Mouse (Mus musculus) frontal cortex, postnatal 25 days (tissue): ENCODE results near the gene Ctbp2.

Experiments
- DNase-seq, 2 experiments: peaks; one replicate each; pipeline ENCODE4 v3.0.0; 2022; ENCODE audit warnings: low spot score in 2 of 2

The Ctbp2 gene

GRCm38 (mm10) chr7:133123999-133124700, at the start of gene Ctbp2:
Gene Ctbp2 (minus strand): TSS chr7:133124354.
- DNase-seq = peak; percentile 43

DNA sequence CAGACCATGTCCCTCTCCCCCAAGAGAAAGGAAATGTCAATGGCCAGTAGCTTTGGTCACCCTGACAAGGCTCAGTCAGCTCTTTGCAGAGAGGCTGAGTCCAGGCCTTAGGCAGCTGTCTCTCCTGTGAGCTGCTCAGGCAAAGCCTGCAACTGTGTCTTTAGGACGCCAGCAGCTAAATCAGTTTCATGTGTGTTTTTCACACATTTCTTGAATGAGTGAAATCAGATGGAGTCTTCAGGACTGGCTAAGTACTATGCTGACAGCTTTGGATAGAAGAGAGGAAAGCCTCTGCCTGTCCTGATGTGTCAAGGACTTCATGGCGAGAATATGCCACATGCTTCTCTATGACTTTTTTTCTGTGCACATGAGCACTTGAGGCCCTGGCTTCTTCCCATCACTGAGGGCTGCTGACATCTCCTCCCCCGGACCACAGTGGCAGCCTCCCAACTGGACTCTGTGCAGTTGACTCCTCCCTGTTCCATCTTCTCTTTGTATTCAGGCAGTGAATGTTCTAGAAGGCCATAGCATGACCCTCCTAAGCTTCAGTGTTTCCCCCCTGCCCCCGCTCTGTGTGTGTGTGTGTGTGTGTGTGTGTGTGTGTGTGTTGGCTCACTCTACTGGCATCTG, 47.4 kb upstream of the Ctbp2 start:
- DNase-seq = no peak

- no peak for DNase-seq
Measured at GRCm38 (mm10) chr7:133168928-133169327, 44.8 kb upstream of the Ctbp2 start.

GRCm38 (mm10) chr7:133167903-133168302, 43.7 kb upstream of the Ctbp2 start:
- no peak for DNase-seq

DNA sequence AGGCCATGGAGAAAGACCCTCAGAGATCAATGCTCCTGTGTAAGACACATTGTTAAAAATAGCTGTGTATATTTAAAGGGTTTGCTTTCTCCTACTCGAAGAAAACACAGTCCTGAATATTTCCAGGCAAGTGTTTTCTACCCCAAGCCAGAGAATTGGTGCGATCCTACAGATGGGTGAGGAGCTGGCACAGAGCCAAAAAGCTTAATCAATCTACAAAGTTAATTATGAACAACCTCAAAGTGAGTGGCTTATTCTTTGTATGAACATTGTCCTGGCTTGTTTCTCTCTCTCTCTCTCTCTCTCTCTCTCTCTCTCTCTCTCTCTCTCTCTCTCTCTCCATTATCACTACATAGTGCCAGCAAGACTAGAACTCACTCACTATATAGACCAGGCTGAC, 40.6 kb upstream of the Ctbp2 start:
- no peak for DNase-seq

- no peak for DNase-seq
Measured at GRCm38 (mm10) chr7:133163011-133163410, 38.9 kb upstream of the Ctbp2 start.

DNA sequence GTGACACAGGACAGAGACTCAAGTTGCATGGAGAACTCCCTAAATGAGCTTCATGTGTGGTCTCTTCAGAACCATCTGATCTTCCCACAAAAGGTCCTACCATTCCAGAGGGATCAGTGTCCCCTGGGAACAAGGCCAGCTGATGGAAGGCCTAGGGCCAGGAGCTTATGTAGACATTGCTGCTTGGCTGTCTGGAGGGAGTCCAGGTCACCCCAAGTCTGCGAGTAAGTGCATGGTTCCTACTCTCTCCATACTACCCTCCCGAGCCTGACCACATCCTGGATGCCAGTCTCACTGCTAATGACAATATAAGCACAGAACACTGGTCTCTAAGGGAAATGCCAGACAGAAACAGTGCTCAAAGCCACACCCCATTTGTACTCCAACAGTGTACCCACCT, 38.0 kb upstream of the Ctbp2 start:
- no peak for DNase-seq

DNA sequence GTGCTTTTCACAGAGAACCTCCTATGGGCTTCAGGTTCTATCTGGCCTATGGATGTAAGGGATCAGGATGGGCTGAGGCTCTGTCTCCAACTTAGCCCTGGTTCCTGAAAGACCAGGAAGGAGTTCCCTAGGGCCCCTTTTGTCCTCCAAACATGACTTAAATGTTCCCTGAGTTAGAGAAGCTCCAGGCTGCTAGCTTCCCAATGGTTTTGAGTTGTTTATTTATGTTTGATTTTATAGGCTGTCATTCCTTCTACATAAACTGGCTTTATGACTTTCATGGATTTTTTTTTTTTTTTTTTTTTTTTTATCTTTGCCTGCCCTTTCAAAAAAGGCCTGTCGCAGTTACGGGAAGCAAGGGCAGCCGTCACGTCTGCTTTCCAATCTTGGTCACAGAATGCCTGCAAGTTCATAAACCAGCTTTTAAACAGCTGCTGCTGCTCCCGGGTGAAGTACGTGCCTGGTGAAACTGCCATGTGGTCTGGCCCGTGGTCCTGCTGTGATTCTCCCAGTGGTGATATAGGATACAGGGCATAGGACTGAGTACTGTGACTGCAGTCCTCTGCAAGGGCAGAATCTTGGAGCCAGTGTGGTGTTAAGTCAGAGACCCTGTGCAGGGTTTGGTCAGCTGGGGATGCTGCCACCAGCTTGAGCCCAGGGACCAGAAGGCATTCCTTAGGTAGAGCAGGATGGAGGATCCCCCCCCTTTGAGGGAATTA, 37.4 kb upstream of the Ctbp2 start:
- no peak for DNase-seq

- DNase-seq = no peak
Measured at GRCm38 (mm10) chr7:133159519-133159918, 35.4 kb upstream of the Ctbp2 start.

GRCm38 (mm10) chr7:133155621-133156020, 31.5 kb upstream of the Ctbp2 start:
- DNase-seq = no peak

- DNase-seq = no peak
Measured at GRCm38 (mm10) chr7:133154846-133155245, 30.7 kb upstream of the Ctbp2 start.

- no peak for DNase-seq
Measured at GRCm38 (mm10) chr7:133139689-133140336, 15.7 kb upstream of the Ctbp2 start.

DNA sequence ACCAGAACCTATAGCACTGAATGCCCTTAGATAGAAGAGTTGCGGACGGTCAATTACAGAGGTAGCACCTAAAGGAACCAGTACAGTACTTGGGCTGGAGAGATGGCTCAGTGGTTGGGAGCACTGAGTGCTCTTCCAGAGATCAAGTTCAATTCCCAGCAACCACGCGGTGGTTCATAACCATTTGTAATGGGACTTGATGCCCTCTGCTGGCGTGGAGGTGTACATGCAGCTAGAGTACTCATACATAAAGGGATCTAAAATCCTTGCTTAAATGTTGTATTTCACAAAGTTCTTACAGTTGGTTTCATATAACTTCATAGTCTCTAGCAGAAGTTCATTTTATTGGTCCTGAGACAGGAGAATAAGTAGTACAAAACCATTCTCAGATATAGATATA, 9.4 kb upstream of the Ctbp2 start:
- DNase-seq = no peak

GRCm38 (mm10) chr7:133132702-133133101, 8.5 kb upstream of the Ctbp2 start:
- DNase-seq = no peak

DNA sequence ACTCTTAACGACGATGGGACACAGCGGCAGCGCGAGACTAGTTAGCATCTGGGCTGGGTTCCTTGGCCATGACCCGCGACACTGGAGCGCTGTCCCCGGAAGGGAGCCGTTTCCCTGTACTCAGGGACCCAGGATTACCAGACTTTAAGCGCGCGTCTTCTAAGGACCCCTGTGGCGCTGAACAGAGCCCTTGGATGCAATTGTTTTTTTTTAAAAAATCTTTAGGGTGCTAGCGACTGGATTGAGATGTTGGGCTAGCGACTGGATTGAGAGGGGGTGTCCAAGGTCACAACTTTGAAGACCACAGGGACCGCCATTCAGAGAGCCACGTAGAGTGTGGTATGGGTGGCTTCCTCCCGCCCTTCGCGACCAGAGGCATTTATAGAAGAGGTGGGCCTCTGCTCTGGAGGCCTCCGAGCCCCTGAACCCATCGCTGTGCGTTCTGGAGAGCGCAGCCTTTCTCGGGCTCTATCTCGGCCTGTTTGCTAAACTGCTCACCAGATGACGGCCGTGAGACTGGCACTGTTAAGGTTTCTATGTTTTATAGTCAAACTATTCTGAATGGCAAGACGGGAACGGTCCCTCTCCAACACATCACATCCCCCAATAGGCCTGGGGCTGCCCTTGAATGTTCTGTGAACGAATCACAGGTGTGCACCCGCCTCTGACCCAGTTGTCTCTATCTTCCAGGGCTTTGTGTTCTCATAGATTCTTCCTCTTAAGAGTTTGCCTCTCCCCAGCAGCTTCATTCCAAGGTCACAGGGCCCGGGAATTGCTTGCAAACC, 739 bp upstream of the Ctbp2 start:
- DNase-seq = no peak

DNA sequence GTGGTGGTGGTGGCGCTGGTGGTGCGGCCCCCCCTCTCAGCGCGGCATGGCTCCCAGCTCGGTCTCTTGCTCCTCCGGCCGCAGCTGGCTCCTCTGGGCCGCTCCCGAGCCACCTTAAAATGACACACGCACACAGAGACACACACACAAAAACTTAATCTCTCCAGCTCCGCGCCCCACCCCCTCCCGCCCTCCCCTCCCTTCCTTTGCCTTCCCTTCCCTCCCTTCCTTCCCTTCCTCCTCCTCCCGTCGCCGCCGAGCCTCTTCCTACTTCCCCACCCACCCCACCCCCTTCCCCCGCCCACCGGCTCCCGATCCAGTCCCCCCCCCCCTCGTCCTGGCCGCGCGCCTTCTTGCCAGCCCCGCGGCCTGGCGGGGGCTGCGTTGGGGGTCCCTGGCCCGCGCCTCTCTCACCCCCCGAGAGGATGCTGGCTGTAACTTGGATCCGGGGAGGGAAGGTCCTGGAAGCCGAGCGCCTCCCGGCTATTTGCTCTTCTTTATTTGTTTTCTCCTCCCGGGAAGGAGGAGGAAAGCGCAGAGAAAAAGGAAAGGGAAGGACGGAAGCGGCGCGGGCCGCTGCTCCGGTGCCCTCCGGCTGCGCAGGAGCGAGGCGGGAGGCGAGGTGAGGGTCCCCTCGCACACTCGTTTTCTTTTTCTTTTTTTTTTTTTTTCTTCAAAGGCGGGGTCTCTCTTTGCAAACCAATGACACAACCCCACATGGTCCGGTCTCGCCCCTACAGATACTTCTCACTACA, 733 bp downstream of the Ctbp2 start, which contains the start of gene Fgfr2:
Gene Fgfr2, minus strand, starts transcription at position 107 of the 755 bp plus-strand sequence.
- DNase-seq = no peak

DNA sequence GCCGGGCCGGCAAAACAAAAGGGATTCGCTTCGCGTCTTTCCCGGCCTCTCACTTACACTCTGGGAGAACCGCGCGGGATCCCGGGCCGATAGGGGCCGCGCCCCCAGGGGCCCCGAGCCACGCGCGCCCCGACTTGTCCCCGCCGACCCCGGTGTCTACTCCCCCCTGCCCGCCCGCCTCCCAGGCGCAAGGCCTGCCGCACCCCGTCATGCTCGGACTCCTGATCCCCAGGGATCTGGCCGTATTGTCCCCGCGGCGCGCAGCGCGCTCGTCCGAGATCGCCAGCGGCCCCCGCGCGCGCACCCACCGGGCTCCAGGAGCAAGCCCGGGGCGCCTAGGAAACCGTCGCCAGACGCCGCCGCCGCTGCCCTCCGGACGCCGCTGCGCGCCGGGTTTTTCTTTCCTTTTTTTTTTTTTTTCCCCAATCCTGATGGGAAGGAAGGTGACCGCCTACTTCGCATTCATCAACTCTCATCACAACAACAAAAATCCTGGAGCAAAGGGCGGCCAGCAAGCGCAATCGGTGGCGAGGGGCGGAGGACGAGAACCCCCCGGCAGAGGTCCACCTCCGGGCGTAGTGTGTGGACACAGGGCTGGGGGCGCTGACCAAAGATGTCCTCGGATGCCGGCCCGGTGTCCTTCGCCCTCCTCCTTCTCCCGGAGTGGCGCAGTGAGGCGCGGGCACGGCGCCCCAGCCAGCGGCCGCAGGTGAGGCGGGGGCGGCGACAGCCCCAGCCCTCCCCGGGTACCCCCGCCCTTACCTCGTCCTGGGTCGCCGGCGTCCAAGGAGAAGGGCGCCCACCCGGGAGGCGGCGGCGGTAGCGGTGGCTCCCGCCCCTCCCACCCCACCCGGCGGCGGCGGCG, 1.5 kb downstream of the Ctbp2 start:
- no peak for DNase-seq

GRCm38 (mm10) chr7:133121661-133122378, 2.3 kb downstream of the Ctbp2 start:
- DNase-seq = no peak

GRCm38 (mm10) chr7:133121080-133121607, 3.0 kb downstream of the Ctbp2 start:
- no peak for DNase-seq
